Mouse (Mus musculus) midbrain, embryonic 10.5 days (tissue): ENCODE data around the gene Ralgapa2. TPM values are rescaled to one million over a fixed set of nuclear protein-coding genes. Genes with fewer than 3 reads are reported as not detected.

Experiments
- DNase-seq: peaks from one replicate; pipeline ENCODE4 v3.0.0-alpha.2; 2017; ENCODE audit warnings: low spot score
- H3K27ac ChIP-seq: fragments of 300-500 bp; sonication (generic); replicated peaks from 2 replicates; pipeline ENCODE4 v1.5.1; 2016; ENCODE audit warnings: mild to moderate bottlenecking
- H3K27me3 ChIP-seq: fragments of 300-500 bp; sonication (generic); 2 replicates; pipeline ENCODE4 v1.6.1; 2016; ENCODE audit warnings: low read depth, mild to moderate bottlenecking; ENCODE audit not compliant: poor library complexity, severe bottlenecking
- H3K36me3 ChIP-seq: fragments of 300-500 bp; sonication (generic); 2 replicates; pipeline ENCODE4 v1.6.1; 2016; ENCODE audit warnings: mild to moderate bottlenecking, moderate library complexity
- H3K4me1 ChIP-seq: fragments of 300-500 bp; sonication (generic); 2 replicates; pipeline ENCODE4 v1.6.1; 2016
- H3K4me3 ChIP-seq: fragments of 300-500 bp; sonication (generic); 2 replicates; pipeline ENCODE4 v1.5.1; 2016; ENCODE audit warnings: mild to moderate bottlenecking, moderate library complexity
- H3K9me3 ChIP-seq: fragments of 300-500 bp; sonication (generic); replicated peaks from 2 replicates; pipeline ENCODE4 v1.6.1; 2016; ENCODE audit warnings: mild to moderate bottlenecking
- WGBS: fragments of 180-500 bp; shearing (Covaris S2); methylation state at CpG from one replicate; pipeline ENCODE4 v1.1.7; 2016; 5-methylcytosine and 5-hydroxymethylcytosine counted together
- polyA plus RNA-seq: library from polyadenylated mRNA; unstranded; fragments of >200 nt; fragmentation: Nextera tagmentation; extraction: Ambion mirVana; gene quantifications from 2 replicates; pipeline ENCODE4 v1.2.1, GENCODE M21; 2016

Gene Ralgapa2
- polyA plus RNA-seq, 1 experiment from 2014 or later = 9.7 TPM

- no peak for DNase-seq
- no peaks in the 10 kb centered on the region for H3K9me3 ChIP-seq
- no peak overlapping the region for H3K27ac ChIP-seq
- no peak overlapping the region for H3K4me3 ChIP-seq
- H3K27me3 ChIP-seq = no peaks in the 10 kb centered on the region
- peaks cover 7% of the 10 kb centered on the region; the same call in 1 of the 2 replicates for H3K4me1 ChIP-seq
- WGBS = 87% methylated on average over 1 of the region's 1 CpGs
- H3K36me3 ChIP-seq = peaks cover 3% of the 10 kb centered on the region; the same call in 1 of the 2 replicates
These were observed 18.7 kb downstream of the Ralgapa2 start for GRCm38 (mm10) chr2:146493354-146493946.

- Histone ChIP-seq H3K4me3 (no peak overlapping the region), H3K27me3 (no peaks in the 10 kb centered on the region), H3K27ac (no peak overlapping the region), H3K4me1 (peaks cover 3% of the 10 kb centered on the region; the same call in 1 of the 2 replicates), H3K36me3 (0 out of 2 replicates have a peak, but pooled peaks cover 3% of the 10 kb centered on the region), H3K9me3 (no peaks in the 10 kb centered on the region)
- DNase-seq = no peak
- 93% methylated on average over 5 of the region's 5 CpGs for WGBS
These were observed 20.1 kb downstream of the Ralgapa2 start for GRCm38 (mm10) chr2:146491830-146492610.

DNA sequence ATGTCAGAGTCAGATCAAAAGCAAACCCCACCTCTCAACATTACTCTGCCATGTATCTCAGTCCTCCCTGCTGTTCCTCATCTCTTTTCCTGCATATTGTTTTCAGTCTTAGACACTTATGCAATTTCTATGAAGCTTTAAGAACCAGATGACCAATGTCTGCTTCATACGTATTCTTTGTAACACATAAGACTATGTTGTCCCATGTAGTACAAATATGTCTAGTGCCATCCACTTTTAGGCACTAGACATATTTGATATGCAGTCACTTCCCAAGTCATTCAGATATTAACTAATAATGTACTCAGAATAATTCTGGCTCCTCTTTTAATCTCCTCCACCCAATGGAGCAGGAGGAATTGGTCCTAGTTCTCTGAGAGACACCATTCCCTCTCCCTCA lies 21.2 kb downstream of the Ralgapa2 start:
- no peak overlapping the region for H3K4me3 ChIP-seq
- DNase-seq = no peak
- H3K27me3 ChIP-seq = no peaks in the 10 kb centered on the region
- H3K36me3 ChIP-seq = 0 out of 2 replicates have a peak, but pooled peaks cover 3% of the 10 kb centered on the region
- 82% methylated on average over 1 of the region's 1 CpGs for WGBS
- H3K9me3 ChIP-seq = no peaks in the 10 kb centered on the region
- H3K4me1 ChIP-seq = no peaks in the 10 kb centered on the region
- no peak overlapping the region for H3K27ac ChIP-seq

GRCm38 (mm10) chr2:146488291-146488690 lies 23.9 kb downstream of the Ralgapa2 start:
- Histone ChIP-seq H3K4me1 (no peaks in the 10 kb centered on the region), H3K27ac (no peak overlapping the region), H3K36me3 (peaks cover 18% of the 10 kb centered on the region), H3K4me3 (no peak overlapping the region), H3K27me3 (no peaks in the 10 kb centered on the region), H3K9me3 (no peaks in the 10 kb centered on the region)
- WGBS = 85% methylated on average over 3 of the region's 3 CpGs
- DNase-seq = no peak

DNA sequence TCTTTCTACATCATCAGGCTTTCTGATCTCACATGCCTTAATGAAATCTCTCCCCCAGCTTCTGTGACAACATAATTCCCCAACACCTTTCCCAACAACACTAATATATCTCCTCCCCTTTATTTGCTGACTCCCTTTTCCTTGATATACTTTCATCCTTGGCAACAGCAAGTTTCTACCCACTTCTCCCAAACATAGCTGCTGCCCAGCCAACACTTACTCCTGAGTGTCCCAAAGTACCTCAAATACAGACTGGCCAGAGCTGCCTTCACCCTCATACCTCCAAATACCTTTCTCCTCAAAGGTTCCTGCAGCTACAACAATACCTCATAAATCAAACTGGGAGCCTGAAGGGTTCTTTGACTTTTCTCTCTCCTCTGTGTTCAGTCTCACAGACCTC lies 29.3 kb downstream of the Ralgapa2 start:
- Histone ChIP-seq H3K4me1 (no peaks in the 10 kb centered on the region), H3K27me3 (no peaks in the 10 kb centered on the region), H3K36me3 (peaks cover 31% of the 10 kb centered on the region), H3K9me3 (no peaks in the 10 kb centered on the region), H3K27ac (no peak overlapping the region), H3K4me3 (no peak overlapping the region)
- DNase-seq = no peak

- H3K27me3 ChIP-seq = no peaks in the 10 kb centered on the region
- 92% methylated on average over 4 of the region's 4 CpGs for WGBS
- H3K27ac ChIP-seq = no peak overlapping the region
- H3K4me1 ChIP-seq = no peaks in the 10 kb centered on the region
- no peaks in the 10 kb centered on the region for H3K9me3 ChIP-seq
- no peak overlapping the region for H3K4me3 ChIP-seq
- no peak for DNase-seq
- H3K36me3 ChIP-seq = peaks cover 16% of the 10 kb centered on the region; the same call in 1 of the 2 replicates
These were observed 34.7 kb downstream of the Ralgapa2 start for GRCm38 (mm10) chr2:146477491-146477890.

GRCm38 (mm10) chr2:146476428-146476972 lies 35.6 kb downstream of the Ralgapa2 start:
- H3K27me3 ChIP-seq = no peaks in the 10 kb centered on the region
- no peaks in the 10 kb centered on the region for H3K9me3 ChIP-seq
- H3K4me3 ChIP-seq = no peak overlapping the region
- no peak for DNase-seq
- peaks cover 16% of the 10 kb centered on the region; the same call in 1 of the 2 replicates for H3K36me3 ChIP-seq
- WGBS = 94% methylated on average over 6 of the region's 6 CpGs
- no peaks in the 10 kb centered on the region for H3K4me1 ChIP-seq
- H3K27ac ChIP-seq = no peak overlapping the region

DNA sequence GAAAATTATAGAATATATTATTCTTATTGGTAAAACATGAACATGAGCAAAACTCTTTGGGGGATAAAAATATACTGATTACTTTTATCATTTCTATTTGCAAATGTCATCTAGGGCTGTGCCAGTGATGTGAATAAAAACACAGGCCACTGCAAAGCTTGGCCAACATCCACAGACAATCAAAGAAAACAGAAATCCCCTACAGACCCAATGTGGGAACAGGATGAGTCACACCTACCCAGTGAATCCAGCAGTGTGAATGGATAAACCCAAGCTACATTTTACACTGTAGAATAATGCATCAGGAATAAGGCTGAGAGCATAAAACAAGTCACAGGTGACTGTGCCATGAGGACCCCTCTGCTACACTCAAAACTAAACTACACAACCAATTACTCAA lies 36.1 kb downstream of the Ralgapa2 start:
- H3K4me3 ChIP-seq = no peak overlapping the region
- no peaks in the 10 kb centered on the region for H3K9me3 ChIP-seq
- peaks cover 16% of the 10 kb centered on the region; the same call in 1 of the 2 replicates for H3K36me3 ChIP-seq
- H3K4me1 ChIP-seq = no peaks in the 10 kb centered on the region
- no peak overlapping the region for H3K27ac ChIP-seq
- no peak for DNase-seq
- no peaks in the 10 kb centered on the region for H3K27me3 ChIP-seq

DNA sequence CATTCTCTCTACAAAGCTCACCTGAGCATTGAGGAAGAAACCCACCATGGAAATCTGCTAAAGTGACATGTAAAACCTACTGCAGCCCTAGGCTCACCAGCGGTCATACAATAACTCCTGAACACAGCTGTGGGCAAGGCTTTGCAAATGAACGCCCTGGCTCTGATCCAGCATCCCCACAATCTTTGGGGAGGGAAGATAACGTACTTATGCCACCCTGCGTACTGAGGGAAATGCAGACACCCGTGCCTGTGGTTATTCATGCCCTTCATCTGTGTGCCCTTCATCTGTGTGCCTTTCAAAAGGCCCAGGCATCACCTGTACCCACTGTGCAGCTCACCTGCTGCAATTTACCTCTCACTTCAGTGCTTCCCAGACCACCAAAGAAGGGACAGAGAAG lies 41.2 kb downstream of the Ralgapa2 start:
- Histone ChIP-seq H3K27ac (no peak overlapping the region), H3K27me3 (no peaks in the 10 kb centered on the region), H3K4me3 (no peak overlapping the region), H3K36me3 (no peaks in the 10 kb centered on the region), H3K4me1 (peaks cover 5% of the 10 kb centered on the region; the same call in 1 of the 2 replicates), H3K9me3 (no peaks in the 10 kb centered on the region)
- 89% methylated on average over 5 of the region's 5 CpGs for WGBS
- no peak for DNase-seq

DNA sequence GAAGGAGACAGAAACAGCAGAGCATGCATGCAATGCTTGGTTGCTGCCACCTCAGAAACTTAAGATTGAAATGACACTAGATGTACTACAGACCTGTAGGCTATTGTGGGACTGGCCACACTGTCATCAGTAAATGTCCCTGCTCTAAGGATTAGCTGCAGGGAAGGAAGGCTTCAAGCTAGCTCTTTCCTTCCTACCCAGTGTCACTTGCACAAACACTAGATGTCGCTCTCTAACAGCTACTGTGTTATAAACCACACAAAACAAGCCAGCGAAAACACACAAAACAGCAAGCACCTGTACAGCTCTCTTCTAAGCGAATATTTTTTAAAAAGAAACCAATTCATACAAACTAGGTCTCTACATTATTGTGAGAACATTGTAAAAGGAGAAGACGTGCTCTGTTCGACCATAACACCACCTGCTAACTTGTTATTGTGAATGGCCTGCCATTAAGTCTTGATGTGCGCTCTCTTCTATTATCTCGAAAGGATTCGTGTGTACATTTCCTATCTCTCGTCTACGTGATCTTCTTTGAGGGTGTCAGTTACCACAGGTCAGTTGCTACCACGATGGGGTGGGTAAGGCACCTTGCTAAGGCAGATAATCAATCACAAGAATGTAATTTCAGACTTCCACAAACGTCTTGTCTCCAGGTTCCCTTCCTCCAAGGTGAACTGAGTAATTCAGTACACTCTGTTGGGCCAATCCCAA lies 42.3 kb downstream of the Ralgapa2 start:
- H3K4me1 ChIP-seq = peaks cover 5% of the 10 kb centered on the region; the same call in 1 of the 2 replicates
- no peaks in the 10 kb centered on the region for H3K9me3 ChIP-seq
- H3K27me3 ChIP-seq = no peaks in the 10 kb centered on the region
- DNase-seq = no peak
- 64% methylated on average over 12 of the region's 12 CpGs for WGBS
- H3K27ac ChIP-seq = no peak overlapping the region
- no peak overlapping the region for H3K4me3 ChIP-seq
- H3K36me3 ChIP-seq = no peaks in the 10 kb centered on the region

DNA sequence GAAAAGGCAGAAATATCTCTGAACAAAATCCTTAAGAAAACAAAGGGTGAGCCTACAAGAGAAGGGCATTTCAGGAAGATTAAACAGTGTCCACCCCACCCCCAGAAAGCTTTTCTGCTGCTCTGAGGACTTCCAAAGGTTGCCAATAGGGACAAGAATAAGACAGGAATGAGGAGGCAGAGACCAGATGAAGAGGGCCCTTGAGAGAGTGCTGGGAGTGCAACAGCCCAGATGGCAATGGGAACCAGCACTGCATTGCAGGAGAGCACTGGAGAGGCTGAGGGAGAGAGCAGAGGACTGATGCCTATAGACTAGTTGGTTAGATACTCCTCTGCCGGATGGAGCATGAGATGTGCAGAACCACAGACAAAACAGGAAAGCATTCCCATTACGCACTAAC lies 43.2 kb downstream of the Ralgapa2 start:
- Histone ChIP-seq H3K4me1 (peaks cover 5% of the 10 kb centered on the region; the same call in 1 of the 2 replicates), H3K36me3 (no peaks in the 10 kb centered on the region), H3K9me3 (no peaks in the 10 kb centered on the region), H3K27me3 (no peaks in the 10 kb centered on the region), H3K27ac (no peak overlapping the region), H3K4me3 (no peak overlapping the region)
- WGBS = 84% methylated on average over 2 of the region's 2 CpGs
- DNase-seq = no peak

DNA sequence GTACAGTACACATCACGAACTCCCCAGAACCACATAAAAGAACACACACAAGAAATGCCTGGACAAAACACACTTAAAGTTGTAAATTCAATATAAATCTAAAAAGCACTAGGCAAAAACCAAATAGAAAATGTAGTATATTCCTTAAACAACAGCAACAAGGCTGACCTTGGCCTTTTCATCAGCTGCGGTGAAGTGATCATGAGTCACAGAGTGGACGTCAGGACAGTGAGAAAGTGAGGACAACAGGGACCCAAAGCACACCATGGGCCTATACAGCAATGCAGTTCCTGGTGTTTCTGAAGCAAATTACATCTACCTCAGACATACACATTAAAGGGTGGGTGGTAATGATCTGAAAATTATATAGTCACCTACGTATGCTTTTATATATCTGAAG lies 44.1 kb downstream of the Ralgapa2 start:
- DNase-seq = no peak
- Histone ChIP-seq H3K36me3 (no peaks in the 10 kb centered on the region), H3K4me1 (peaks cover 5% of the 10 kb centered on the region; the same call in 1 of the 2 replicates), H3K27me3 (no peaks in the 10 kb centered on the region), H3K27ac (no peak overlapping the region), H3K9me3 (no peaks in the 10 kb centered on the region), H3K4me3 (no peak overlapping the region)
- WGBS = 91% methylated on average over 4 of the region's 4 CpGs
